Mouse (Mus musculus): ENCODE results near the gene Ubac2.

Ubac2 gene

GRCm38 (mm10) chr14:121949897-121950296 is 71.5 kb downstream of the Ubac2 start:
- DNase-seq (ENCODE audit: low read depth, low spot score) = no peak

- no peak for DNase-seq (ENCODE audit: low read depth, low spot score)
Measured at GRCm38 (mm10) chr14:121951399-121952045, 73.1 kb downstream of the Ubac2 start.

GRCm38 (mm10) chr14:121952046-121952400 is 73.6 kb downstream of the Ubac2 start:
- DNase-seq (ENCODE audit: low read depth, low spot score) = no peak

GRCm38 (mm10) chr14:121954129-121954528 is 75.7 kb downstream of the Ubac2 start:
- no peak for DNase-seq (ENCODE audit: low read depth, low spot score)

GRCm38 (mm10) chr14:121954608-121955007 is 76.2 kb downstream of the Ubac2 start:
- DNase-seq (ENCODE audit: low read depth, low spot score) = no peak

GRCm38 (mm10) chr14:121955176-121955795 is 76.9 kb downstream of the Ubac2 start:
- DNase-seq (ENCODE audit: low read depth, low spot score) = no peak

- no peak for DNase-seq (ENCODE audit: low read depth, low spot score)
Measured at GRCm38 (mm10) chr14:121956291-121956690, 77.9 kb downstream of the Ubac2 start.

- no peak for DNase-seq (ENCODE audit: low read depth, low spot score)
Measured at GRCm38 (mm10) chr14:121957176-121957871, 78.9 kb downstream of the Ubac2 start.

- no peak for DNase-seq (ENCODE audit: low read depth, low spot score)
Measured at GRCm38 (mm10) chr14:121958041-121958750, 79.8 kb downstream of the Ubac2 start.

GRCm38 (mm10) chr14:121958751-121959537 is 80.5 kb downstream of the Ubac2 start:
- DNase-seq (ENCODE audit: low read depth, low spot score) = no peak

GRCm38 (mm10) chr14:121959538-121959980 is 81.1 kb downstream of the Ubac2 start:
- DNase-seq (ENCODE audit: low read depth, low spot score) = no peak

- no peak for DNase-seq (ENCODE audit: low read depth, low spot score)
Measured at GRCm38 (mm10) chr14:121960031-121960430, 81.6 kb downstream of the Ubac2 start.

GRCm38 (mm10) chr14:121960531-121960930 is 82.1 kb downstream of the Ubac2 start:
- DNase-seq (ENCODE audit: low read depth, low spot score) = no peak

GRCm38 (mm10) chr14:121960997-121961396 is 82.6 kb downstream of the Ubac2 start:
- no peak for DNase-seq (ENCODE audit: low read depth, low spot score)

GRCm38 (mm10) chr14:121961496-121962127 is 83.2 kb downstream of the Ubac2 start:
- no peak for DNase-seq (ENCODE audit: low read depth, low spot score)

- DNase-seq (ENCODE audit: low read depth, low spot score) = no peak
Measured at GRCm38 (mm10) chr14:121962128-121962890, 83.9 kb downstream of the Ubac2 start.

- no peak for DNase-seq (ENCODE audit: low read depth, low spot score)
Measured at GRCm38 (mm10) chr14:121963251-121963941, 85.0 kb downstream of the Ubac2 start.

GRCm38 (mm10) chr14:121963942-121964335 is 85.5 kb downstream of the Ubac2 start:
- no peak for DNase-seq (ENCODE audit: low read depth, low spot score)

GRCm38 (mm10) chr14:121964990-121965389 is 86.6 kb downstream of the Ubac2 start, which contains the start of gene Gpr183:
TSS of gene Gpr183 (minus strand) at chr14:121965195.
- no peak for DNase-seq (ENCODE audit: low read depth, low spot score)
